Mouse (Mus musculus) thymus, adult 2 months (tissue): ENCODE results near the gene 1700029P11Rik.

Experiments used
- CTCF ChIP-seq: fragments of 200-500 bp; IDR thresholded peaks from 2 replicates; pipeline ENCODE4 v1.5.1; 2012; ENCODE audit warnings: mild to moderate bottlenecking, control low read depth, low read length, moderate library complexity, borderline replicate concordance; ENCODE audit not compliant: control insufficient read depth, poor library complexity, insufficient read depth; ENCODE audit errors: extremely low read depth
- POLR2A ChIP-seq: fragments of 200-500 bp; IDR thresholded peaks from 2 replicates; pipeline ENCODE4 v1.6.1; 2012; ENCODE audit warnings: mild to moderate bottlenecking, low read length, control low read depth, moderate library complexity; ENCODE audit not compliant: control insufficient read depth, poor library complexity, insufficient read depth; ENCODE audit errors: extremely low read depth

DNA sequence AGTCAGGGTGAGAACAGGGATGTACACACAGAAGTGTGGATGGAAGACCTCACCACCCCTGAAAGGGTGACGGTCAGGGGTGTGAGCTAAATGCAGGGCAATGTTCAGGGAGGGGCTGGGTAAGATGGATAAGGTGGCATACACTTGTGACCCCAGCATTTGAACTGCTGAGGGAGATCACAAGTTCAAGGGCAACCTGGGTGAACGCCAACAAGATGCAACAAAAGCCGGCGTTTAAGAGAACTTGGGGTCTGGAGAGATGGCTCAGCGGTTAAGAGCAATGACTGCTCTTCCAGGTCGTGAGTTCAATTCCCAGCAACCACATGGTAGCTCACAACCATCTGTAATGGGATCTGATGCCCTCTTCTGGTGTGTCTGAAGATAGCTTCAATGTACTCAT, 25.6 kb upstream of the 1700029P11Rik start:
- no peak for TF ChIP-seq POLR2A
- TF ChIP-seq CTCF = no peak
